Mouse (Mus musculus): ENCODE data around the gene Mdga2.

- no peak for TF ChIP-seq CTCF (IDR thresholded peaks at IDR 0.05; ENCODE audit: control insufficient read depth, insufficient read depth, low read length)
- TF ChIP-seq POLR2A (IDR thresholded peaks at IDR 0.05; ENCODE audit: borderline replicate concordance, control insufficient read depth, low read depth, low read length), result no peak
Measured at GRCm38 (mm10) chr12:66565396-66565795, 657.0 kb downstream of the Mdga2 start.

Measured in bone marrow, adult 2 months (tissue).